Mouse (Mus musculus) hindbrain, embryonic 10.5 days (tissue): ENCODE measurements around the gene 9530003J23Rik. TPM values are rescaled to one million over a fixed set of nuclear protein-coding genes. Genes with fewer than 3 reads are reported as not detected.
"Not testable (repeated sequence)": the region's sequence is repeated elsewhere in the genome, so short reads cannot be mapped to it uniquely, and the experiment has no call there.

Experiments used
- DNase-seq: peaks from one replicate; pipeline ENCODE4 v3.0.0-alpha.2; 2017; ENCODE audit warnings: low spot score
- H3K27ac ChIP-seq: fragments of 300-500 bp; sonication (generic); 2 replicates; pipeline ENCODE4 v1.5.1; 2016; ENCODE audit warnings: mild to moderate bottlenecking, moderate library complexity
- H3K27me3 ChIP-seq: fragments of 300-500 bp; sonication (generic); 2 replicates; pipeline ENCODE4 v1.6.1; 2016; ENCODE audit warnings: mild to moderate bottlenecking; ENCODE audit not compliant: poor library complexity, insufficient read depth, severe bottlenecking
- H3K36me3 ChIP-seq: fragments of 300-500 bp; sonication (generic); 2 replicates; pipeline ENCODE4 v1.6.1; 2016; ENCODE audit warnings: mild to moderate bottlenecking, moderate library complexity
- H3K4me1 ChIP-seq: fragments of 300-500 bp; sonication (generic); replicated peaks from 2 replicates; pipeline ENCODE4 v1.6.1; 2016; ENCODE audit warnings: mild to moderate bottlenecking
- H3K4me3 ChIP-seq: fragments of 300-500 bp; sonication (generic); 2 replicates; pipeline ENCODE4 v1.5.1; 2016; ENCODE audit warnings: mild to moderate bottlenecking, moderate library complexity
- H3K9me3 ChIP-seq: fragments of 300-500 bp; sonication (generic); 2 replicates; pipeline ENCODE4 v1.6.1; 2016; ENCODE audit warnings: mild to moderate bottlenecking, moderate library complexity
- WGBS: fragments of 180-500 bp; shearing (Covaris S2); methylation state at CpG from one replicate; pipeline ENCODE4 v1.1.7; 2016; 5-methylcytosine and 5-hydroxymethylcytosine counted together
- polyA plus RNA-seq: library from polyadenylated mRNA; unstranded; fragments of >200 nt; fragmentation: Nextera tagmentation; extraction: Ambion mirVana; gene quantifications from 2 replicates; pipeline ENCODE4 v1.2.1, GENCODE M21; 2016

The 9530003J23Rik gene
- polyA plus RNA-seq, 1 experiment from 2014 or later = not detected

- Histone ChIP-seq H3K27ac (no peak overlapping the region), H3K27me3 (no peaks in the 10 kb centered on the region), H3K4me1 (peaks cover 11% of the 10 kb centered on the region), H3K4me3 (no peak overlapping the region), H3K36me3 (peaks cover 89% of the 10 kb centered on the region), H3K9me3 (no peaks in the 10 kb centered on the region)
- 95% methylated on average over 8 of the region's 8 CpGs for WGBS
- no peak for DNase-seq
These were observed 20.2 kb downstream of the 9530003J23Rik start for GRCm38 (mm10) chr10:117218351-117218750.

DNA sequence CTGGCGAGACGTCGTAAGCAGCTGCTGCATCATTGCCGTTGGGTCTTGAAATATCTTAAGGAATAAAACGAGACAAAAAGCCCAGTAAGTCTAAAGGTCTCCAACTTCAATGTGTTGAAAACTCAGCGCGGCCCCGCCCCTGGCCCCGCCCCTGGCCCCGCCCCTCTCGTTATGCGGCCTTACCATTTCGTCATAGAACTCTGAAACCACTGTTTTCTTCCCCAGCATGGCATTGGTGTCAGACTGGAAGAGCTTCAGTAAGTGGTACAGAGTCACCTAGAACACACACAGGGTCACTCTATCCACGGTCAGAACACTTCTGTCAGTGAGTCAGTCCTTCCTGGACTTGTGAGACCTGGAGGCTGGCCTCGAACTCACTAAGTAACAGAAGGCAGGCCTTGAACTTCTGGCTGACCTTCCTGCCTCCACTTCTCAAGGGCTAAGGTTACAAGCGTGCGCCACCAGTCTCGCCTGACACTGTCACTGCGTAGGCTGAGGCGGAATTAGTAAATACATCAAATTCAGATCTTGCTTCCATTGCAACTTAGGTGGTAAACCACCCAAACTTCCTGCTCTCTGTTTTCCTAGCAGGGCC lies 21.2 kb downstream of the 9530003J23Rik start:
- no peak overlapping the region for H3K27ac ChIP-seq

DNA sequence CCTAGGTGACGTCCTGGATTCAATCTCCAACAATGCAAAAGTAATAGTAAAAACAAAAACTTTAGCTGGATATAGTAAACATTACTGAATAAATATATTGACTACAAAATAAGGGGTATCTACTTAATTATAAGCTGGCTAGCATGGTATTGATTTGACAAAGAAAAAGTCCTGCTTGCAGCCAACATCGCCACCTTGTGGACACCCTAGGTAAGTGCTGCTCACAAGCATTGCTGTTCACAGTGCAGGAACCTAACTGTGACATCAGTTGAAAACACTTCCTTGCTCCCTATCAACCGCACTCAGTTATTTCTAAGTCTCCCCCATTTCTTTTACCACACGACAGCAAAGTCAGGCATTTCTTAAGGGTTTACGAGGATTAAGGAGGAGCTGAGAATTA lies 21.7 kb downstream of the 9530003J23Rik start:
- peak; percentile 47 for DNase-seq
- no peaks in the 10 kb centered on the region for H3K4me1 ChIP-seq

More for the DNA sequence above, 21.2 kb downstream of the 9530003J23Rik start:
- no peaks in the 10 kb centered on the region for H3K27me3 ChIP-seq
- no peak for DNase-seq
- H3K36me3 ChIP-seq = peaks cover 93% of the 10 kb centered on the region
- H3K9me3 ChIP-seq = no peaks in the 10 kb centered on the region
- peaks cover under 1% of the 10 kb centered on the region for H3K4me1 ChIP-seq
- 83% methylated on average over 20 of the region's 20 CpGs for WGBS
- no peak overlapping the region for H3K4me3 ChIP-seq

GRCm38 (mm10) chr10:117216132-117216495 lies 22.4 kb downstream of the 9530003J23Rik start:
- no peaks in the 10 kb centered on the region for H3K4me1 ChIP-seq
- no peaks in the 10 kb centered on the region for H3K9me3 ChIP-seq
- H3K27ac ChIP-seq = no peak overlapping the region
- H3K4me3 ChIP-seq = no peak overlapping the region
- 97% methylated on average over 9 of the region's 9 CpGs for WGBS
- no peaks in the 10 kb centered on the region for H3K27me3 ChIP-seq
- DNase-seq = no peak
- peaks cover 88% of the 10 kb centered on the region for H3K36me3 ChIP-seq

More for the DNA sequence above, 21.7 kb downstream of the 9530003J23Rik start:
- Histone ChIP-seq H3K27ac (no peak overlapping the region), H3K27me3 (no peaks in the 10 kb centered on the region), H3K36me3 (peaks cover 91% of the 10 kb centered on the region), H3K9me3 (no peaks in the 10 kb centered on the region), H3K4me3 (no peak overlapping the region)
- WGBS = 64% methylated on average over 5 of the region's 5 CpGs

DNA sequence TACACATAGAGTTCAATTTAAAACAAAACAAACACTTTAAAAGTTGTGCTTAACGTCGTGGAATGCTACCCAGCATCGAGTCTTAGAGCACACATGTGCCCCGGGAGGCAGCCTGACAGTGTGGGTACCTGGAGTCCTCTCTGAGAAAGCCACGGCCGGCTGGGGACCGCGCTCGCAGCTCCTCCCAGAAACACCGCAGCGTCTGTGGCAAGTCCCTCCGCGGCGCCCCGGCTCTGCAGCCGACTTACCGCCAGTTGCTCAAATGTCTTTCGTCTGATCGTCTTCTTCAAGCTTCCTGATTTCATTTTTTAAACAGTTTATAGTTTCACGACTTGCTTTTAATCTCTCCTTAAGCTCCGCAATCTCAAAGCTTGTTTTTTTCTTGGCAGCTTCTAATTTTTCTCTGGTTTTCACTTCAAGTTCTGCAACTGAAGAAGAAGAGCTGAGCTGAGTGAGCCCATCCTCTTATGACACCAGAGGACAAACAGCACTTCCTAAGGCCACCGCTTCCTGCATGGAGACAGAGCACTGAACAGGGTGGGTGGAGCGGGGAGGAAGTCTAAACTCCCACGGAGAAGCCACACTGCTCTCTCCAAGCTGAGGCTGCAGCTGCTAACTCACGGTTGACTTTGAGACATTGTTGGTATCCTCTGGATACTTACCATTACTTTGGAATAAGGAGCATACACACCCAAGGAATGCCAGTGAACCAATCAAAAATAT lies 22.9 kb downstream of the 9530003J23Rik start:
- Histone ChIP-seq H3K27me3 (no peaks in the 10 kb centered on the region), H3K4me1 (no peaks in the 10 kb centered on the region), H3K36me3 (peaks cover 83% of the 10 kb centered on the region), H3K4me3 (no peak overlapping the region), H3K27ac (no peak overlapping the region), H3K9me3 (no peaks in the 10 kb centered on the region)
- 95% methylated on average over 25 of the region's 25 CpGs for WGBS
- DNase-seq = no peak

DNA sequence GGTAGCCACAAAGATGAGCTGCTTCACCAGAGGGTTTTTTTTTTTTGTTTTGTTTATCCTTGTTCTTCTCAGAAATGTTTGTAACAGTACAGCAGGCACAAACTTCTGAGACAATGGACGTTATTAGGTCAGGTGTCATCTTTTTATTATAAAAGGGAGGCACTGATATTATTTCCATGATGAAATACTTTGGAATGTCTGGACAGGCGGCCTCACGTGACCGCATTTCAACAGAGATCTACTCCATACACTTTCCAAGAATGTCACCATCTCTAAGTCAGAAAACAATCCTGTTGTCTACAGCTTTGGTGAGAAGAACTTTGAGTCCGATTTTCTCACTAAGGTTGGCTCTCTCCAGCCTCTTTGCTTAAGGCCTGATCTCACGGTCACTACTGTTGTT lies 27.5 kb downstream of the 9530003J23Rik start:
- Histone ChIP-seq H3K27ac (no peak overlapping the region), H3K4me3 (no peak overlapping the region), H3K27me3 (no peaks in the 10 kb centered on the region), H3K9me3 (no peaks in the 10 kb centered on the region), H3K4me1 (peaks cover 5% of the 10 kb centered on the region; the same call in 1 of the 2 replicates), H3K36me3 (peaks cover 40% of the 10 kb centered on the region)
- DNase-seq = no peak
- WGBS = 89% methylated on average over 6 of the region's 6 CpGs

DNA sequence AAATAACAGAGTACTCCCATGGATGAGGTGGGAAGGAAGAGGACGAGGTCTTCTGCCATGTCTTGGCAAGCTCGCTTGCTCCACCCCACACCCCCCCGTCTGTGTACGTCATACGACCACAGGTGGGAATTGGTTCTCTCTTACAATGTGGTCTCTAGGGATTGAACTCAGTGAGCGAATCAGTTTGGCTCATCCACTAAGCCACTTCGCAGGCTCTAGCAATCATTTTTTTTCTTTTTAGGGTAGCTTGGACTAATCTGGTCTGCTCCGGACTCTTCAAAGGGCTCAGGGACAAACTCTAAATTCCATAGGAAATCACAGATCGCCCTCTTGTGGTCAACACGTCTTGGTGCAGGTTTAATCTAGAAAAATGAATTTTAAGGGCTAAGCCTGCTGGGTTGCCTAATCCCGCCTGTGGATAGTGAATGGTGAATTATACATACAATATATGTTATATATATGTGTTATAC lies 29.0 kb downstream of the 9530003J23Rik start:
- H3K4me1 ChIP-seq = peaks cover 5% of the 10 kb centered on the region; the same call in 1 of the 2 replicates
- no peaks in the 10 kb centered on the region for H3K9me3 ChIP-seq
- H3K27ac ChIP-seq = peak overlapping the region; percentile 64; the same call in 1 of the 2 replicates
- DNase-seq = peak; percentile 51
- H3K4me3 ChIP-seq = peak overlapping the region; percentile 42
- 23% methylated on average over 11 of the region's 11 CpGs for WGBS
- peaks cover 25% of the 10 kb centered on the region for H3K36me3 ChIP-seq
- H3K27me3 ChIP-seq = no peaks in the 10 kb centered on the region

DNA sequence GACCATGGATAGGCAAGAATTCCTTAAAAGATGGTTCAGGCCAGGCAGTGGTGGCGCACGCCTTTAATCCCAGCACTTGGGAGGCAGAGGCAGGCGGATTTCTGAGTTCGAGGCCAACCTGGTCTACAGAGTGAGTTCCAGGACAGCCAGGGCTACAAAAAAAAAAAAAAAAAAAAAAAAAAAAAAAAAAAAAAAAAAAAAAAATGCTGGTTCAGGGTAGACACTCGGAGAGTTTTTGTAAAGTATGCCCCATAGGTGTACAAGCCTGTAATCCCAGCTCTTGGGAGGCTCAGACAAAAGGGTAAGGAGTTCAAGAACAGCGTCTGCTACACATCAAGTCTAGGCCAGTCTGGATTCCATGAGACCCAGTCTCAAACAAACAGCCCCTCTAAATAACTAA lies 29.7 kb downstream of the 9530003J23Rik start:
- peaks cover 18% of the 10 kb centered on the region for H3K36me3 ChIP-seq
- H3K4me3 ChIP-seq, H3K27ac ChIP-seq, H3K27me3 ChIP-seq, H3K9me3 ChIP-seq, H3K4me1 ChIP-seq, DNase-seq: not testable (repeated sequence)
- WGBS = 89% methylated on average over 6 of the region's 6 CpGs

DNA sequence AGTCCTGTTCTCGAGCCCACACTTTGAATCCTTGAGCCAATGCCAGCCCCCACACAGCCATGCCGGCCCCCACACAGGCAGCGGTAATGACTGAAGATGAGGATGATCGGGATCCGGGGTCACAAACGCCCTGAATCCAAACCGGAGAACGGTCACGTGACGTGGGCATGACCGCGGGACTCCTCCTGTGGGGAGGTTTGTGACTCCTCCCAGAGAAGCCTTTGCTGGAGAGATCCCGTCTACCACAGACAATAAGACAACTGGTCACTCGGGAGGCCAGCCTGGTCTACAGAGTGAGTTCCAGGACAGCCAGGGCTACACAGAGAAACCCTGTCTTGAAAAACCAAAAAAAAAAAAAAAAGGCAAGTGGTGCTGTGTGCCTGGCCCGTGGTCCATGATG lies 30.3 kb downstream of the 9530003J23Rik start:
- Histone ChIP-seq H3K9me3 (no peaks in the 10 kb centered on the region), H3K4me1 (peaks cover 5% of the 10 kb centered on the region; the same call in 1 of the 2 replicates), H3K36me3 (peaks cover 17% of the 10 kb centered on the region), H3K27ac (no peak overlapping the region), H3K4me3 (no peak overlapping the region), H3K27me3 (no peaks in the 10 kb centered on the region)
- WGBS = 85% methylated on average over 15 of the region's 15 CpGs
- DNase-seq = no peak

- Histone ChIP-seq H3K4me1 (peaks cover 5% of the 10 kb centered on the region; the same call in 1 of the 2 replicates), H3K27ac (no peak overlapping the region), H3K9me3 (no peaks in the 10 kb centered on the region), H3K4me3 (no peak overlapping the region), H3K27me3 (no peaks in the 10 kb centered on the region), H3K36me3 (no peaks in the 10 kb centered on the region)
- DNase-seq = no peak
- 91% methylated on average over 3 of the region's 3 CpGs for WGBS
These were observed 32.4 kb downstream of the 9530003J23Rik start for GRCm38 (mm10) chr10:117206070-117206469.

DNA sequence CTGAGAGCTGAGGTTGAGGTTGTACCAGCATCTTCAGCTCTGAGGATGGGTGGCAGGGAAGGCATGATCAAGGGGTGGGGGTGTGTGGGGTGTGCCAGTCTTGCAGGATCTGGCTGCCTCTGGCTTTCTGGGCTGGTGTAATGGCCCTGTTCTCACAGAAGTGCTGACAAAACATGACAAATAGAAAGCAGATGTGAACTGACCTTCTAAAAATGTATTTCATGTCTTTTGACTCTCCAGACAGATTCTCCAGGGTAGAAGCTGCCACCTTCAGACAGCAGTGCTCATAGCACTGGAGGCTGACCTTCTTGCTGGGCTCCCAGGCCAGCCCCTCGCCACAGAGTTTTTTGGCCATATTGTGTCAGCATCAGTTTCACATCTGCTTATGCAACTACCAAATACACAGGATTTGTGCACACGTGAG lies 34.9 kb downstream of the 9530003J23Rik start:
- H3K4me1 ChIP-seq = peaks cover 13% of the 10 kb centered on the region
- no peak overlapping the region for H3K27ac ChIP-seq
- H3K27me3 ChIP-seq = no peaks in the 10 kb centered on the region
- DNase-seq = no peak
- 75% methylated on average over 2 of the region's 2 CpGs for WGBS
- no peaks in the 10 kb centered on the region for H3K9me3 ChIP-seq
- no peaks in the 10 kb centered on the region for H3K36me3 ChIP-seq
- no peak overlapping the region for H3K4me3 ChIP-seq

- Histone ChIP-seq H3K36me3 (no peaks in the 10 kb centered on the region), H3K9me3 (no peaks in the 10 kb centered on the region), H3K4me1 (peaks cover 13% of the 10 kb centered on the region), H3K4me3 (no peak overlapping the region), H3K27me3 (no peaks in the 10 kb centered on the region), H3K27ac (no peak overlapping the region)
- 85% methylated on average over 17 of the region's 17 CpGs for WGBS
- DNase-seq = no peak
These were observed 35.4 kb downstream of the 9530003J23Rik start for GRCm38 (mm10) chr10:117202981-117203557.

DNA sequence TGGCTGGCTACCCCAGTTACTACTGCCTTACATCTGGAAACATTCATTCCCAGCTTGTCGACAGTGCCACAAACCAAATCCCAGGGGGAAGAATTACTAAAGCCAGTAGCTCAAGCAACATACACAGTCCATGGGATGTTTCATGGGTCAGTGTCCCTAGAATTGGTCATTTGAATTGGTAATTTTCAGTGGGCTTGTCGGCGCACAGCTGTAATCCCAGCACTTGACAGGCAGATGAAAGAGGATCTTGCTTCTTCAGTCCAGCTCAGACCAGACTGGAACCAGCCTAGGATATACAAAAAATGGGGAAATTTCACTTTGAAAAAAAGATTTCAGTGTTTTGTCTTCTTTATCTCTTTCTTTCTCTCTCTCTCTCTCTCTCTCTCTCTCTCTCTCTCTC lies 38.8 kb downstream of the 9530003J23Rik start:
- H3K4me3 ChIP-seq = no peak overlapping the region
- H3K9me3 ChIP-seq = no peaks in the 10 kb centered on the region
- 54% methylated on average over 3 of the region's 3 CpGs for WGBS
- no peak for DNase-seq
- no peak overlapping the region for H3K27ac ChIP-seq
- H3K27me3 ChIP-seq = no peaks in the 10 kb centered on the region
- peaks cover 13% of the 10 kb centered on the region for H3K4me1 ChIP-seq
- no peaks in the 10 kb centered on the region for H3K36me3 ChIP-seq
